Mouse (Mus musculus): ENCODE results near the gene Trim66. TPM values are rescaled to one million over a fixed set of nuclear protein-coding genes. Genes with fewer than 3 reads are reported as not detected.

Gene Trim66
- polyA plus RNA-seq, 2 experiments, result 0.04 to 0.11 TPM

DNA sequence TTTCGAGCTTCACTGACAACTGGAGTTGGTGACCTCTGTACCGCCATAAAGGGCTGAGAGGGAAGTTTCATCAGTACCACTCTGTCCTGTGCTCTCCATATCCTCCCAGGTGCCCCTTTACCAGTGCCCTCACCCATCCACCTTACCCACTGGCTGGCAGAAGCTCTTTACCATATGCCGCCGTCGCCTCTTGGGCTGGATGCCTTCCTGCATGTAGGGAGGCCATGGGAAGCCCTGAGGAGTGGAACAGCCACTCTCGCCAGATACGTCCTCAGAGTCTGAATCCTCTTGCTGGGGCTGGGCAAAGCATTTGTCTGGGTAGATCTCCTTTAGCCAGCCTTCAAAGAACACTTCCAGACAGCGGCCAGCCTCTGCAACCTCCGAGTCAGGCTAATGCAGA lies 53.1 kb downstream of the Trim66 start:
- ATAC-seq (ENCODE audit: low FRiP score, low read depth) (no peak), DNase-seq (ENCODE audit: low spot score) (no peak)
- 93% methylated on average over 9 of the region's 9 CpGs for WGBS
- no peak for TF ChIP-seq POLR2A (IDR thresholded peaks at IDR 0.05; ENCODE audit: borderline replicate concordance, extremely low read depth, insufficient read depth, insufficient read length)
- no peaks in the 10 kb centered on the region for H3K36me3 ChIP-seq (ENCODE audit: control insufficient read depth, insufficient read depth, low read length)
- H3K4me2 ChIP-seq (replicated peaks; ENCODE audit: low read depth, low read length, severe bottlenecking), result no peak overlapping the region
- no peaks in the 10 kb centered on the region for H3K9me3 ChIP-seq (ENCODE audit: control insufficient read depth, low read length)
- H3K4me1 ChIP-seq (ENCODE audit: control insufficient read depth, insufficient read depth, low read length), result no peaks in the 10 kb centered on the region
- no peak overlapping the region for H3K4me3 ChIP-seq (replicated peaks; ENCODE audit: low read length)
- no peak overlapping the region for H3K27ac ChIP-seq (replicated peaks; ENCODE audit: low read depth, low read length)
- H3K9ac ChIP-seq (ENCODE audit: low read depth, low read length, severe bottlenecking), result no peak overlapping the region
- H3K27me3 ChIP-seq (ENCODE audit: control insufficient read depth, insufficient read depth, low read length), result no peaks in the 10 kb centered on the region

DNA sequence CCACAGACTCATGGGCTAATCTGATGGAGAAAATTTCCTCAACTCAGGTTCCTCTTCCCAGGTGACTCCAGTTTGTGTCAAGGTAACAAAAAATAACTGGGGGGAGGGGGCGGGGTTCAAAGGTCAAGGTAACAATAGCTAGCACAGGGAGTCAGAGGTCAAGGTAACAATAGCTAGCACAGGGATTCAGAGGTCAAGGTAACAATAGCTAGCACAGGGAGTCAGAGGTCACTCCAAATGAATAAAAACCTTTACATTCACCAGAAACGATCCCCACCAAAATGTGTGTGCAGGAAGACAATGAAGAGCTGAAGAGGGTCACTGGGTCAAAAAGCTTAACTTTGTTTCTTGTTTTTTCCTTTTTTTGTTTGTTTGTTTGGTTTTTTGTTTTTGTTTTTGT lies 59.9 kb downstream of the Trim66 start:
- Histone ChIP-seq H3K4me1 (ENCODE audit: control insufficient read depth, insufficient read depth, low read length) (no peaks in the 10 kb centered on the region), H3K36me3 (ENCODE audit: control insufficient read depth, insufficient read depth, low read length) (no peaks in the 10 kb centered on the region), H3K9me3 (ENCODE audit: control insufficient read depth, low read length) (no peaks in the 10 kb centered on the region), H3K27me3 (ENCODE audit: control insufficient read depth, insufficient read depth, low read length) (no peaks in the 10 kb centered on the region), H3K4me3 (replicated peaks; ENCODE audit: low read length) (no peak overlapping the region), H3K4me2 (replicated peaks; ENCODE audit: low read depth, low read length, severe bottlenecking) (no peak overlapping the region), H3K27ac (replicated peaks; ENCODE audit: low read depth, low read length) (no peak overlapping the region), H3K9ac (ENCODE audit: low read depth, low read length, severe bottlenecking) (no peak overlapping the region)
- DNase-seq (ENCODE audit: low spot score), result no peak
- no peak for ATAC-seq (ENCODE audit: low FRiP score, low read depth)
- no peak for TF ChIP-seq POLR2A (IDR thresholded peaks at IDR 0.05; ENCODE audit: borderline replicate concordance, extremely low read depth, insufficient read depth, insufficient read length)
- WGBS, result 92% methylated on average over 2 of the region's 2 CpGs

DNA sequence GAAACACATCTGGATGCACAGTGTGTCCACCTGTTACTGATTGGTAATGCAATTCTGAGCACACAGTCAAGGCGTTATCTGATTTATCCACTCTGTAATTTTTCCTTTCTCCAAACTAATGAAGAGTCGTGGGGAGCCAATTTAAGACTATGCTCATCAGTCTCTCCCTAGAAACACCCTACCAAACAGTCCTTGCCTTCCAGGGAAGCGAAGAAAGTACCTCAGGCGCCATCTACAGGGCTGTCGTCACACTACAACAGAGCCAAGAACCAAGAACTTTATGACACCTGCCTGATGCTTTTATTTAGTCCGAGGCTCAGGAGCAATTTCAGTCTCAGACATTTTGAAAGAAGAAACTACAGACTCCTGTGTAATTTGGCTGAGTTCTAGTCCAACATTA lies 62.9 kb downstream of the Trim66 start:
- Histone ChIP-seq H3K27ac (replicated peaks; ENCODE audit: low read depth, low read length) (no peak overlapping the region), H3K9ac (ENCODE audit: low read depth, low read length, severe bottlenecking) (no peak overlapping the region), H3K36me3 (ENCODE audit: control insufficient read depth, insufficient read depth, low read length) (no peaks in the 10 kb centered on the region), H3K27me3 (ENCODE audit: control insufficient read depth, insufficient read depth, low read length) (no peaks in the 10 kb centered on the region), H3K4me1 (ENCODE audit: control insufficient read depth, insufficient read depth, low read length) (no peaks in the 10 kb centered on the region), H3K9me3 (ENCODE audit: control insufficient read depth, low read length) (no peaks in the 10 kb centered on the region), H3K4me3 (replicated peaks; ENCODE audit: low read length) (no peak overlapping the region), H3K4me2 (replicated peaks; ENCODE audit: low read depth, low read length, severe bottlenecking) (no peak overlapping the region)
- ATAC-seq (ENCODE audit: low FRiP score, low read depth), result no peak
- TF ChIP-seq POLR2A (IDR thresholded peaks at IDR 0.05; ENCODE audit: borderline replicate concordance, extremely low read depth, insufficient read depth, insufficient read length), result no peak
- DNase-seq (ENCODE audit: low spot score), result peak; percentile 24
- 7% methylated on average over 6 of the region's 6 CpGs for WGBS

DNA sequence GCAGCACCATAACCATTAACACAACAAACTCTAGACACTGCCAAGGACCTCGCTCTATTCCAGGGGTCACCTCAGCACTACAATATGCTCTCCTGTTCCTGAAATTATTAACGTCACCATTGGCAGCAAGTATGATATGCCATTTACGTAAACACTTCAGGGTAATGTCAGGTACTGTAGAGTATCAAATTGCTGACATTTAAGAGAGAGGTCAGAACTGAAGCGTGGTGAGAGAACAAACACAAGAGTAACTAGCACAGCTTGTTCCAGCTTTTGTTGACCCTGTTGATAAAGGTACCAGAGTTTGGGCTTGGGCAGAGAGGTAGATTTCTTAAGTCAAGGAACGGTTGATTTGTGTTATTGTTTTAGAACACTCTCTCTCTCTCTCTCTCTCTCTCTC lies 65.2 kb downstream of the Trim66 start:
- H3K27ac ChIP-seq (replicated peaks; ENCODE audit: low read depth, low read length), result no peak overlapping the region
- ATAC-seq (ENCODE audit: low FRiP score, low read depth), result no peak
- WGBS, result 73% methylated on average over 5 of the region's 5 CpGs
- no peaks in the 10 kb centered on the region for H3K9me3 ChIP-seq (ENCODE audit: control insufficient read depth, low read length)
- peaks cover 5% of the 10 kb centered on the region; the same call in 1 of the 2 replicates for H3K4me1 ChIP-seq (ENCODE audit: control insufficient read depth, insufficient read depth, low read length)
- H3K27me3 ChIP-seq (ENCODE audit: control insufficient read depth, insufficient read depth, low read length), result 0 out of 2 replicates have a peak, but pooled peaks cover 5% of the 10 kb centered on the region
- no peak overlapping the region for H3K9ac ChIP-seq (ENCODE audit: low read depth, low read length, severe bottlenecking)
- TF ChIP-seq POLR2A (IDR thresholded peaks at IDR 0.05; ENCODE audit: borderline replicate concordance, extremely low read depth, insufficient read depth, insufficient read length), result no peak
- DNase-seq (ENCODE audit: low spot score), result no peak
- no peak overlapping the region for H3K4me3 ChIP-seq (replicated peaks; ENCODE audit: low read length)
- no peaks in the 10 kb centered on the region for H3K36me3 ChIP-seq (ENCODE audit: control insufficient read depth, insufficient read depth, low read length)
- H3K4me2 ChIP-seq (replicated peaks; ENCODE audit: low read depth, low read length, severe bottlenecking), result no peak overlapping the region

DNA sequence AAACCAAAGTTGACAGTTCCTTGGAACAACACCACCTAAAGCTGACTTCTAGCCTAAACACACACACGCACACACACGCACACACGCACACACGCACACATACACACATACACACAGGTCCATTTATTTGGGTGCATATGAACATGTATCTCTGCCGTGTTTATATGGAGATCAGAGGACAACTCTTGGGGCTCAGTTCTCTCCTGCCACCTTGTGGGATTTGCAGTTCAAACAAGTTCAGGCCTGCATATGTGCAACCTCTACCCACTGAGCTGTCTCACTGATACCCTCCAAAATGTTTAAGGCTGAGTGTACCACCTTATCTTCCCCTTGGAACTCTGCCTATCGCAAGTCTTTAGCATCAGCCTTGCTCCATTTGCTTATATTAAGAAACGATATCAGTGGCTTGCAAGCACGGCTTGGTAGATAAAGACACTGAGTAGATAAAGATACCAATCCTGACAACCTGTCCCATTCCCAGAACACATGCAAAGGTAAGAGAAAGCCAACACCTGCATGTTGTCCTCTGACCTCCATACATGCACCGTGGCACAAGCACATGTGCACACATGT lies 67.2 kb downstream of the Trim66 start:
- Histone ChIP-seq H3K27ac (replicated peaks; ENCODE audit: low read depth, low read length) (no peak overlapping the region), H3K9ac (ENCODE audit: low read depth, low read length, severe bottlenecking) (no peak overlapping the region), H3K9me3 (ENCODE audit: control insufficient read depth, low read length) (no peaks in the 10 kb centered on the region), H3K4me1 (ENCODE audit: control insufficient read depth, insufficient read depth, low read length) (peaks cover 5% of the 10 kb centered on the region; the same call in 1 of the 2 replicates), H3K4me2 (replicated peaks; ENCODE audit: low read depth, low read length, severe bottlenecking) (no peak overlapping the region), H3K36me3 (ENCODE audit: control insufficient read depth, insufficient read depth, low read length) (no peaks in the 10 kb centered on the region), H3K27me3 (ENCODE audit: control insufficient read depth, insufficient read depth, low read length) (0 out of 2 replicates have a peak, but pooled peaks cover 5% of the 10 kb centered on the region), H3K4me3 (replicated peaks; ENCODE audit: low read length) (no peak overlapping the region)
- DNase-seq (ENCODE audit: low spot score) (no peak), ATAC-seq (ENCODE audit: low FRiP score, low read depth) (no peak)
- WGBS, result 88% methylated on average over 9 of the region's 9 CpGs
- no peak for TF ChIP-seq POLR2A (IDR thresholded peaks at IDR 0.05; ENCODE audit: borderline replicate concordance, extremely low read depth, insufficient read depth, insufficient read length)

Data from limb, embryonic 14.5 days (tissue).